Mouse (Mus musculus) limb, embryonic 10.5 days (tissue): Measurements from ENCODE around the gene Clec16a. TPM values are rescaled to one million over a fixed set of nuclear protein-coding genes. Genes with fewer than 3 reads are reported as not detected.
A peak's percentile ranks its signal among the peaks of the same experiment; 100 is the strongest.

Experiments
- DNase-seq: peaks from one replicate; pipeline ENCODE4 v3.0.0-alpha.2; 2017; ENCODE audit warnings: low spot score
- H3K27ac ChIP-seq: fragments of 300-500 bp; sonication (generic); 2 replicates; pipeline ENCODE4 v1.5.1; 2016; ENCODE audit warnings: mild to moderate bottlenecking
- H3K27me3 ChIP-seq: fragments of 300-500 bp; sonication (generic); 2 replicates; pipeline ENCODE4 v1.6.1; 2016; ENCODE audit warnings: low read depth, mild to moderate bottlenecking; ENCODE audit not compliant: poor library complexity, severe bottlenecking
- H3K36me3 ChIP-seq: fragments of 300-500 bp; sonication (generic); 2 replicates; pipeline ENCODE4 v1.6.1; 2016; ENCODE audit warnings: mild to moderate bottlenecking, moderate library complexity
- H3K4me1 ChIP-seq: fragments of 300-500 bp; sonication (generic); 2 replicates; pipeline ENCODE4 v1.6.1; 2016
- H3K4me3 ChIP-seq: fragments of 300-500 bp; sonication (generic); 2 replicates; pipeline ENCODE4 v1.5.1; 2016; ENCODE audit warnings: mild to moderate bottlenecking, moderate library complexity
- H3K9me3 ChIP-seq: fragments of 300-500 bp; sonication (generic); replicated peaks from 2 replicates; pipeline ENCODE4 v1.6.1; 2016; ENCODE audit warnings: mild to moderate bottlenecking
- WGBS: fragments of 180-500 bp; shearing (Covaris S2); methylation state at CpG from one replicate; pipeline ENCODE4 v1.1.7; 2016; 5-methylcytosine and 5-hydroxymethylcytosine counted together
- polyA plus RNA-seq: library from polyadenylated mRNA; unstranded; fragments of >200 nt; fragmentation: Nextera tagmentation; extraction: Ambion mirVana; gene quantifications from 2 replicates; pipeline ENCODE4 v1.2.1, GENCODE M21; 2016

Clec16a gene
- polyA plus RNA-seq, 1 experiment from 2014 or later: 27.0 TPM

DNA sequence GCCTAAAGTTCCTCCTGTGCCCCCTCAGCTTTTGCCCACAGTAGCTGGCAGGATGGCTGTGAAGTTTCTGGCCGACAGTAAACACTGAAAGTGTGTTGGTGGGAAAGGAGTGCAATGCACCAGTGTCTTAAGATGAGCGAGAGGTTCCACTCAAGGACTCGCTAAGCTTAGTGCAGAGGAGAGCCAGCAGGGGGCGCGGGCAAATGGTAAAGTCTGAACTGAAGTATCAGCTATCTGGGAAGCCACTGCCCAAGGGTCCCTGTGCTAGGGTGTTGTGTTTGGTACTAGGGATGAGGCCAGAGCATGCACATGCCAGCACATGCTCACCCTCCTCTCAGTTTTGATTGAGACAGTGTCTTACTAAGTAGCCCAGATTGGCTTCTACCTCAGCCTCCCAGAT is 94.9 kb downstream of the Clec16a start:
- H3K4me1 ChIP-seq: peaks cover 35% of the 10 kb centered on the region
- H3K9me3 ChIP-seq: no peaks in the 10 kb centered on the region
- no peaks in the 10 kb centered on the region for H3K27me3 ChIP-seq
- peak; percentile 87 for DNase-seq
- no peaks in the 10 kb centered on the region for H3K36me3 ChIP-seq
- H3K27ac ChIP-seq: 0 out of 2 replicates have a peak overlapping the region, but pooled peaks have one; percentile 26
- no peak overlapping the region for H3K4me3 ChIP-seq
- 6% methylated on average over 5 of the region's 5 CpGs for WGBS

DNA sequence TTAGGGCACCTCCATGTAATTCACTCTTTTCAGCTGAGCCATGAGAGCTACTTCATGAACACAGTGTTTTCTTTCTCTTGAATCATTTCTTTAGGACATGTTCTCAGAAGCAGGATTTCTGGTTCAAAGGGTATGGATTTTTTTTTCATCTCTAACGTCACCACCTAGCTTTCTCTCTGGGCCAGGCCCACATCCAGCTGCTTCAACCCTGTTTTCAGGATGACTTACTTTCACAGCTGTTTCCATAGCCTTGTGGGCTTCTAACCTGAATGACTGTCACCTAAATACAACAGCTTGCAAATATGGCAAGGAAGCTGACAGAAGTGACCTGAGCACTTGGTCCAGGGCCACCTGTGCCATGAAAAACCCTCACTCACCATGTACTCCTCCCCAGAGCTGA is 96.0 kb downstream of the Clec16a start:
- WGBS: 87% methylated on average over 1 of the region's 1 CpGs
- H3K27me3 ChIP-seq: no peaks in the 10 kb centered on the region
- no peak overlapping the region for H3K27ac ChIP-seq

DNA sequence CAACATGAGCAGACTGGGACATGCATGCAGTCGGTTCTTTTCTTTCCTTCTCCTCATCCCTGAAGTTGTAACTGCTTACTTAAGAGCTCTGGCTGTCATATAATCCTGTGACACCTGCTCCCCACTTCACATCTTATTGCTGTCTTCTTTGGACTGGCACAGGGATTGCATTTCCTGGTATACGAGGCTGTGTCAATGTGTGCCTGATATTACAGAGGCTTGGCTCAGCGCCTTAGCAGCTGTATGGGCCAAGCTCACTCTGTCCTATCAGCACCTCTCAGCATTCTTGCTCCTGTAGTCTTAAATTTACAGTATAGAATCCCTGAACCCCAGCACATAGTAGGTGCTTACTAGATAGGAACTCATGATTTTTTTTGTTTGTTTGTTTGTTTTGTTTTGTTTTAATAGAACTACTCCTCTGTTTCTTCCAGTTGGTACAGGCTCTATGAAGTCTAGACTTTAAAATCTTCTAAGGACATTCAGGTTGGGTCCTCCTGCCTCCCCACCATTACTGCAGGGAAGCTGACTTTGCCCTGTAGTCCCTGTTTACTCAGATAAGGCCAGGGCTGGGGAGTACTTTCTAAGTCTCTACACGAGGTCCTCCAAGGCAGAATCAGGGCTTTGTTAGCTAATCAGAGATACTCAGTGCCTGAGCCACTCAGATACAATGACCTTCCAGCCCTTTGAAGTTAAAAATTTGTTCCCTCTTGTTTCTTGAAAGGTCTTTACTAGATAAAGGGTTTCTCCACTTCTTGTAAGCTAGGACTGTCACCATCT is 97.9 kb downstream of the Clec16a start:
- WGBS: 65% methylated on average over 4 of the region's 4 CpGs
- Histone ChIP-seq H3K27ac (no peak overlapping the region), H3K27me3 (no peaks in the 10 kb centered on the region), H3K9me3 (no peaks in the 10 kb centered on the region), H3K4me3 (no peak overlapping the region), H3K4me1 (peaks cover 26% of the 10 kb centered on the region), H3K36me3 (no peaks in the 10 kb centered on the region)
- no peak for DNase-seq

More for the DNA sequence above, 96.0 kb downstream of the Clec16a start:
- H3K4me1 ChIP-seq: peaks cover 31% of the 10 kb centered on the region
- no peak overlapping the region for H3K4me3 ChIP-seq
- H3K36me3 ChIP-seq: no peaks in the 10 kb centered on the region
- no peaks in the 10 kb centered on the region for H3K9me3 ChIP-seq
- no peak for DNase-seq

DNA sequence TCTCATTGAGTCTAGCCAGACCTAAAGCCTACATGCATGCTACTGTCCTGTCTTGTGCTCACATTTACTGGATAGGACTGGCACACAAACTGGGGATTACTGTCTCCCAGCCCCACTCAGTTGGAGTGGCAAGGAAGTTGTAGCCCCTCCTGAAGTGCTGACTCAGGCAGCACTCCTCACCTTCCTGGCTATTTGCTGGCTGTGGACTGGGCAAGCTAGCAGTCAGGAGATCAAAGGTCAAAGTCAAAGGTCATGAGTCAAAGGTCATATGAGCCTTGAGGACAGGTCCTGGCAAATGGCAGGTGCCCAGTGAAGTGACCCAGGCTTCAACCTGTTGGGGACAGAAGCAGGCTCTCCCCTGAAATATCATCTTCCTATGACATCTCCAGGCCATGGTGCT is 99.1 kb downstream of the Clec16a start:
- no peaks in the 10 kb centered on the region for H3K27me3 ChIP-seq
- H3K27ac ChIP-seq: no peak overlapping the region
- no peaks in the 10 kb centered on the region for H3K9me3 ChIP-seq
- DNase-seq: no peak
- no peak overlapping the region for H3K4me3 ChIP-seq
- peaks cover 19% of the 10 kb centered on the region for H3K4me1 ChIP-seq
- no peaks in the 10 kb centered on the region for H3K36me3 ChIP-seq

DNA sequence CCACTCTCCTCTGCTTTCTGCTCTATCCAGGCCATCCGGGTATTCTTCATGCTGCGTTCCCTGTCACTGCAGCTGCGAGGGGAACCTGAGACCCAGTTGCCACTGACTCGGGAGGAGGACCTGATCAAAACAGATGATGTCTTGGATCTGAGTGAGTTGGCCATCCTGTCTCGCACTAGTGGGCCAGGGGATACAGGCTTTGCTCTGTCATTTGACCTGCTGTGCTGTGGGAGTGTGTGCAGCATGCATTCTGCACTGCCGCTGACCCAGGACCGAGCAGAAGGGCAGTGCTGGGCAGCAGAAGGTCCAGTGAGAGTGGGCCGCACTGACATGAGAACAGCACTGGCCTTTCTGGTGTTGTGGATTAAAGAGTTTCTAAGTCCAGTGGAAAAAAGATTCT is 99.6 kb downstream of the Clec16a start:
- no peaks in the 10 kb centered on the region for H3K9me3 ChIP-seq
- H3K4me3 ChIP-seq: no peak overlapping the region
- H3K27me3 ChIP-seq: no peaks in the 10 kb centered on the region
- peaks cover 14% of the 10 kb centered on the region for H3K4me1 ChIP-seq
- no peak overlapping the region for H3K27ac ChIP-seq
- no peak for DNase-seq
- H3K36me3 ChIP-seq: no peaks in the 10 kb centered on the region
- 86% methylated on average over 8 of the region's 8 CpGs for WGBS

DNA sequence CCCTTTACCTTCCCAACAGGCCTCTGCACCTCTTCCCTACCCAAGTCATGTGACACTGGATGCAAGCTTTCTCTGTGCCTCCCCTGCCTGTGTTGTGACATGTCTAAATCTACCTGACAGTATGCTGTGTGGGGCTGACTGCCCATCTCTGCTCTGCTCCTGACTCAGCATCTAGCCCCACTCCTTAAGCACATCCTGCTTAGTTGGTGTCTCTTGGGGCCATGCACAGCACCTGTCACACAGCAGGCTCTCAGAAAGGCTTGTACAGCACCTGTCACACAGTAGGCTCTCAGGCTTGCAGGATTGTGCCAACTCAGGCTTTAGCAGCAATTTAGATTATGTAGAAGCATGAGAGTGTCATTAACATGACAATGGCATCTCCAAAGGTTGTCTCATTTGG is 106.7 kb downstream of the Clec16a start:
- Histone ChIP-seq H3K27me3 (no peaks in the 10 kb centered on the region), H3K4me1 (peaks cover 25% of the 10 kb centered on the region), H3K9me3 (no peaks in the 10 kb centered on the region), H3K36me3 (no peaks in the 10 kb centered on the region), H3K27ac (no peak overlapping the region), H3K4me3 (no peak overlapping the region)
- DNase-seq: no peak

DNA sequence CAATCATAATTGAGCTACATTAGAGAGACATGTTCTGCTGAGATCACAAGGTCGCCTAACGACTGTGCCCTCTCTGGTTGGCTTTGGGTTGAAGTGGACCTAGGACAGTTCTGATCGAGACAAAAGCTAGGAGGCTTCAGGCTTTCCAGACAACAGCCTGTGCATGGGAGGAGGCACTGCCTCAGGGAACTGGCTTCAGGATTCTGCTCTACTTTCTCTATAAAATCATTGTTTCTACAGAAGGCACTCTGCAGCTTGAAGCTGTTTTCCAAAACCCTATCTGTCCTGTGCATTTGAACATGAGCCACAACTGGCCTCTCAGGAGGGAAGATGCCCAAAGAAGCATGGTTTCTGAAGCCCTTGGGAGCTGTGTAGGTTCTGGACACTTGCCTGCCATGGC is 107.8 kb downstream of the Clec16a start:
- H3K27ac ChIP-seq: no peak overlapping the region
- no peak overlapping the region for H3K4me3 ChIP-seq
- no peaks in the 10 kb centered on the region for H3K27me3 ChIP-seq
- no peaks in the 10 kb centered on the region for H3K9me3 ChIP-seq
- no peaks in the 10 kb centered on the region for H3K36me3 ChIP-seq
- WGBS: 87% methylated on average over 3 of the region's 3 CpGs
- no peak for DNase-seq
- H3K4me1 ChIP-seq: peaks cover 31% of the 10 kb centered on the region

DNA sequence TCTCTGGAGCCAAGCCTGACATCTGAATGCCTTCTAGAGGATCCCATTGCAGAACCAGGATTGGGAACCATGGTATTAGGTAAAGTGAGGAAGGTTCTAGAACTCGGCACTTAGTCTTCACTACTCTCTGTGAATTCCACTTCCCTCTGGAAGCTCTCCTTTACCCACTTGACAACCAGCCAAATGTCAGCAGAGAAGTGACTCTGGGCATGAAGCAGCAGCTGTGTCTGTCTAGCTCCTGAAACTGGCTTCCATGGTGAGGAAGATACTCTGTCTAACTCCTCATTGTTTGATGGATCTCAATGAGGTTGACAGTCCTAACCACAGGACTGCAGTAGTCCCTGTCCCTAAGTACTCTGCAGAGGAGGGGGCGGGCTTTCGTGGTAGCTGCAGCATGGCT is 110.1 kb downstream of the Clec16a start:
- Histone ChIP-seq H3K27ac (peak overlapping the region; percentile 50), H3K4me3 (no peak overlapping the region), H3K27me3 (no peaks in the 10 kb centered on the region), H3K4me1 (peaks cover 33% of the 10 kb centered on the region), H3K36me3 (no peaks in the 10 kb centered on the region), H3K9me3 (no peaks in the 10 kb centered on the region)
- DNase-seq: no peak
- WGBS: 89% methylated on average over 3 of the region's 3 CpGs

DNA sequence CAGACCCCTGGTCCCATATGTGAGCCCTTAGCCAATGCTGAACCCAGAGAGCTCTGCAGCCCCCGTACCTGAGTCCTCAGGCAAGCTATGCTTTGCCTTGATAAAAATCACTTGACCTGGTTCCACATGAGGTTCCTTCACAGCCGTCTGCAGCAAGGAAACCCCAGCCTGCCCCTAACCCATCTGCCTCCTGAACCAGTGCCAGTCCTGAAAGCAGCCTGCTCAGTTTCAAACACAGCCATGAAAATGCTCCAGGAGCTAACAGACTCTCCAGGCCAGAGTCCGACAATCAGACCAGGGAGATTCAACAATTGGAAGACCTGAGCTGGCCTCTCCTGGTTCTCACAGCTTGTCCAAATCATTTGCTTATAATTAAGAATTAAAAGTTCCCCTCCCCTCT is 110.8 kb downstream of the Clec16a start:
- peaks cover 33% of the 10 kb centered on the region for H3K4me1 ChIP-seq
- H3K36me3 ChIP-seq: no peaks in the 10 kb centered on the region
- DNase-seq: peak; percentile 43
- peak overlapping the region; percentile 50 for H3K27ac ChIP-seq
- no peak overlapping the region for H3K4me3 ChIP-seq
- H3K9me3 ChIP-seq: no peaks in the 10 kb centered on the region
- WGBS: 36% methylated on average over 3 of the region's 3 CpGs
- H3K27me3 ChIP-seq: no peaks in the 10 kb centered on the region

DNA sequence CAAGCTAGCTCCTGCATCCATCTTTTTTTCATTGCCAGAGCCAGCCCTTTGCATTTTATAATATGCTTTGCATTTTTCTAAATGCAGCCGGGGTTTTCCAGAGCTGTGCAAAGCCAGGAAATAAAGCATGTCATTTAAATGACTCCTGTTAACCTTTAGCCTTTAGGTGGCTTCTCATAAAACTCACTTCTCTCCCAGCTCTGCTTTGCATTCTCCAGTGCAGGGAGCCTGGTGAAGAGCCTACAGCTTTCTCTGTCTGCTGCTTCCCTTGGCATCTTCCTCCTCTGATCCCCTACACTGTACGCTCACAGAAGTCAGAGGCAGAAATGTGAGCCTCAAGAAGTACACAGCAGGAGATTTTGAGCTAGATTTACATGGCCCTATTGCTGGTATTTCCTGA is 111.3 kb downstream of the Clec16a start:
- no peak overlapping the region for H3K4me3 ChIP-seq
- peak overlapping the region; percentile 50 for H3K27ac ChIP-seq
- no peak for DNase-seq
- peaks cover 33% of the 10 kb centered on the region for H3K4me1 ChIP-seq
- WGBS: 24% methylated on average over 2 of the region's 2 CpGs
- H3K27me3 ChIP-seq: no peaks in the 10 kb centered on the region
- no peaks in the 10 kb centered on the region for H3K9me3 ChIP-seq
- no peaks in the 10 kb centered on the region for H3K36me3 ChIP-seq

DNA sequence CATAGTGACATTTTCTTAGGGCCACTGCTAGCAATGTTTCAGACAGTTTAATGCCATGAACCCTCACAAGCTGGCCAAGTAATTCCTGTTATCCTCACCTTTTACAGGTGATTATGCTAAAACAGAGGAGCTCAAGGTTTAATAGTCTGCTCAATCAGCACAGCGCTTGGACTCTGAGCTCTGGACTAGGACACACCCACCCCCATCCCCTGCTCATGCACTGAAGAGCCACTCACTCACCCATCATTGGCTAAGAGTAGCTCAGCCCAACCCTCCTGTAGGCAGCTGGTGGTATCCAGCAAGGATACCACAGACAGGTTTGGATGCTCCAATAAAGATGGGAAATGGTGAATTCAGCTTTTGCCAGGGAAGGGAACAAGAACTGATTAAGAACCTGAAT is 111.8 kb downstream of the Clec16a start:
- 71% methylated on average over 1 of the region's 1 CpGs for WGBS
- Histone ChIP-seq H3K27me3 (no peaks in the 10 kb centered on the region), H3K9me3 (no peaks in the 10 kb centered on the region), H3K4me3 (no peak overlapping the region), H3K36me3 (no peaks in the 10 kb centered on the region), H3K27ac (no peak overlapping the region), H3K4me1 (peaks cover 33% of the 10 kb centered on the region)
- DNase-seq: no peak

DNA sequence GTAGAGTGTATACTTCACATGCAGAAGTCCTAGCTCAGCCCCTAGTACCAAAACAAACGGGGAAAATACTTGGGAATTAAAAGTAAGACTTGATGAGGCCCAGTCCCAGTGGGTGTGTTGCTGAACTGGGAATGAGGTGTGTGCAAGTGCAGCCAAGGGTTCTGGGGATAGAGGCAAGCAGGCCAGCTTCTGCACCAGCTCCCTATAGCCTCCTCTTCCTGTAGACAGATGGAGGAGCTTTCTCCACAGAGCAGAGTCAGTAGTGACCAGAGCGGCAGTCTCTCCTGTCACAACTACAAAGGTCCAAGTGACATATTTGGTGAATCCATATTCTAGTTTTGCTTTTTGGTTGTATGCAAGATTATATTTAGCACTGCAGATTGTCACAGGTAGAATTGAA is 114.1 kb downstream of the Clec16a start:
- no peak overlapping the region for H3K4me3 ChIP-seq
- no peaks in the 10 kb centered on the region for H3K9me3 ChIP-seq
- H3K27ac ChIP-seq: no peak overlapping the region
- H3K27me3 ChIP-seq: no peaks in the 10 kb centered on the region
- peaks cover 31% of the 10 kb centered on the region for H3K4me1 ChIP-seq
- no peaks in the 10 kb centered on the region for H3K36me3 ChIP-seq
- DNase-seq: no peak
- WGBS: 86% methylated on average over 2 of the region's 2 CpGs

DNA sequence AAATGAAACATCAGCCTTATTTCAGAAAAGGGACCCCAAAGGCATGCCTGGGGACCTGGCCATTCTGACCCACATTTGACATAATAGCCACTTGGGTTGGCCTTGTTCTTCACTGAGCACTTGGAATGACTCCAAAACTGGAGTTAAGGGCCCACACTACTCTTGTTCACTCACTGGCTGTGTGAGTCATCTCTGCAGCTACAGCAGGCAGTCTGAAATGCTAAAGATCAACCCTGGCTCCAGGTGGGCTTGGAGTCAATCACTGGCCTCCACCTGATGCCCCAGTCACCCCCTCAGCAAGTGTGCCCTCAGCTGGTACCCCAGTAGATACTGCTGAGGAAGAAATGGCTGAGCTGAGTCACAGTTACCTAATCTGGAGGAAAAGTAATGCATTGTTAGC is 115.4 kb downstream of the Clec16a start:
- H3K9me3 ChIP-seq: no peaks in the 10 kb centered on the region
- H3K4me1 ChIP-seq: peaks cover 37% of the 10 kb centered on the region
- H3K27me3 ChIP-seq: no peaks in the 10 kb centered on the region
- no peaks in the 10 kb centered on the region for H3K36me3 ChIP-seq
- H3K4me3 ChIP-seq: no peak overlapping the region
- H3K27ac ChIP-seq: no peak overlapping the region
- DNase-seq: no peak

DNA sequence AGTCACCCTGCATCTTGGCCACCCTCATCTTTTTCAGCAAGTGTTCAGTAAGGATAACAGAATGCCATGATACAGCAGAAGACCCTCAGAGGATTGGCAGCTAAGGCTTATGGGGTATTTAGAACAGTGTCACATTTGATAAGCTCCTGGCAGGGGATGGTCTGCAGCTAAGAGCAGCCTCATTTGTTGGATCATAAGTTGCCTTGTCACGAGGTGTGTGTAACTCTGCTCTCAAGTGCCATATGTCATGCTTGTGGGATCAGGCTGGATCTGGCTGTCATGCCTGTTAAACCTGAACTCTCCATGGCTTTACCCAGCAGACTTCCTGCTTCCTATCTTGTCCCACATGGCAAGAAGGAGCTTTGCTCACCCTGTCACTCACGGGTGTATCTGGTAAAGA is 116.2 kb downstream of the Clec16a start:
- peaks cover 33% of the 10 kb centered on the region for H3K4me1 ChIP-seq

More for the DNA sequence above, 116.2 kb downstream of the Clec16a start:
- H3K27me3 ChIP-seq: no peaks in the 10 kb centered on the region
- no peaks in the 10 kb centered on the region for H3K36me3 ChIP-seq
- no peak overlapping the region for H3K4me3 ChIP-seq
- no peak overlapping the region for H3K27ac ChIP-seq
- no peaks in the 10 kb centered on the region for H3K9me3 ChIP-seq
- DNase-seq: no peak
- WGBS: 59% methylated on average over 2 of the region's 2 CpGs
